8 mouse cellular contexts compared by ENCODE assay signal in genomic region chr4:124135165-124135470, GRCm38 (mm10).
DNase-seq lines count a peak whose midpoint lies in the region; ATAC-seq lines count a peak whose summit lies in the region.

No protein-coding gene starts in this region.

- no peak overlapping the region for H3K27ac ChIP-seq in kidney, embryonic 14.5 days (ENCODE audit: low read depth, low read length)
- no peak overlapping the region for H3K27ac ChIP-seq in neural tube, embryonic 15.5 days (replicated peaks)

- peaks cover 14% of the 10 kb centered on the region for H3K4me1 ChIP-seq in kidney, embryonic 14.5 days (ENCODE audit: control insufficient read depth, insufficient read depth, low read length)
- peaks cover 7% of the 10 kb centered on the region for H3K4me1 ChIP-seq in neural tube, embryonic 15.5 days

- 60% methylated on average over 6 of the region's 6 CpGs for WGBS in kidney, embryonic 14.5 days
- WGBS in neural tube, embryonic 15.5 days: 15% methylated on average over 6 of the region's 6 CpGs

- no peaks in the 10 kb centered on the region for H3K9me3 ChIP-seq in kidney, embryonic 14.5 days (ENCODE audit: control insufficient read depth, low read length)
- H3K9me3 ChIP-seq in neural tube, embryonic 15.5 days (replicated peaks): no peaks in the 10 kb centered on the region

- DNase-seq in lung, postnatal 36 days: peak; percentile 2
- no peak for DNase-seq in lung, adult 18-20 months
- peak; percentile 4 to 37 for DNase-seq in frontal cortex, adult 2 months (ENCODE audit: extremely low spot score in 1 of 2, low spot score in 1 of 2)
- no peak for DNase-seq in cerebellum, postnatal 36 days
- DNase-seq in T-cell, adult 2 months (ENCODE audit: low spot score): no peak
- DNase-seq in embryo, embryonic 9.5 days (ENCODE audit: extremely low spot score): no peak

- no peak overlapping the region for H3K4me3 ChIP-seq in kidney, embryonic 14.5 days (ENCODE audit: low read length)
- no peak overlapping the region for H3K4me3 ChIP-seq in neural tube, embryonic 15.5 days (replicated peaks)

- no peak overlapping the region for H3K9ac ChIP-seq in kidney, embryonic 14.5 days (ENCODE audit: low read depth, low read length)
- no peak overlapping the region for H3K9ac ChIP-seq in neural tube, embryonic 15.5 days (replicated peaks)

- no peaks in the 10 kb centered on the region for H3K36me3 ChIP-seq in kidney, embryonic 14.5 days (ENCODE audit: control insufficient read depth, insufficient read depth, low read length)
- H3K36me3 ChIP-seq in neural tube, embryonic 15.5 days: no peaks in the 10 kb centered on the region

- H3K4me2 ChIP-seq in kidney, embryonic 14.5 days (replicated peaks; ENCODE audit: low read depth, low read length): no peak overlapping the region
- H3K4me2 ChIP-seq in neural tube, embryonic 15.5 days: no peak overlapping the region

- no peaks in the 10 kb centered on the region for H3K27me3 ChIP-seq in kidney, embryonic 14.5 days (ENCODE audit: control insufficient read depth, insufficient read depth, low read length)
- H3K27me3 ChIP-seq in neural tube, embryonic 15.5 days (replicated peaks): peaks cover 10% of the 10 kb centered on the region

- 0 out of 2 replicates have a peak, but pooled peaks have one; percentile 8 for ATAC-seq in kidney, embryonic 14.5 days (ENCODE audit: low FRiP score, low TSS enrichment)
- ATAC-seq in neural tube, embryonic 15.5 days (ENCODE audit: low FRiP score): peak; percentile 57; the same call in 1 of the 2 replicates

Comparison
In these comparisons a context has a peak if more than half of its experiments do, and no peak if none do; other contexts are left out.
1. DNase-seq: peak in lung, postnatal 36 days (single experiment) and frontal cortex, adult 2 months (2 of 2); none in lung, adult 18-20 months (0 of 2), cerebellum, postnatal 36 days (0 of 2), T-cell, adult 2 months (single experiment) and embryo, embryonic 9.5 days (single experiment).